7 mouse cellular contexts compared by ENCODE assay signal in the genomic region with DNA sequence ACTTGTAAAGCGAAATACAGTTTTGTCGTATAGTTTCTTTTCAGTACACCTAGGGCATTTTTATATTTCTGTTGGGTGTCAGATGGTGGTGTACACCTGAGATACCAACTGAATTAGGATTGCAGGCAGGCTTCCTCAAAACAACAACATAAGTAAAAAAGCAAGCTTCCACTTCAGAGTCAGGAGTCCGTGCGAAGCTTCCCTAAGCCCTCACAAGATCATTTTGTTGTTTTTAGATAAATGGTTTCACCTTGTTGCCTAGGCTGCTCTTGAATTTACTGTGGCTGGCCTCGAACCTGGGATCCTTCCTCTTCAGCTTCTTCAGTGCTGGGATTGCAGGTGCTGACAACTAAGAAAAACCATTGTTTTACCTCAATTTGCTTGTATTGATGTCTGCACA. TPM values are rescaled to one million over a fixed set of nuclear protein-coding genes. Genes with fewer than 3 reads are reported as not detected.
DNase-seq lines count a peak whose midpoint lies in the region; ATAC-seq and TF ChIP-seq lines count a peak whose summit lies in the region.

No protein-coding gene starts in this region.

- H3K4me2 ChIP-seq in embryonic facial prominence, embryonic 15.5 days (replicated peaks) = peak overlapping the region; percentile 53
- peak overlapping the region; percentile 83 for H3K4me2 ChIP-seq in limb, embryonic 12.5 days
- peak overlapping the region; percentile 68 for H3K4me2 ChIP-seq in stomach, postnatal 0 days (replicated peaks; ENCODE audit: low read depth)

- no peaks in the 10 kb centered on the region for H3K36me3 ChIP-seq in embryonic facial prominence, embryonic 15.5 days
- H3K36me3 ChIP-seq in limb, embryonic 12.5 days = peaks cover 21% of the 10 kb centered on the region
- H3K36me3 ChIP-seq in stomach, postnatal 0 days (ENCODE audit: control insufficient read depth, insufficient read depth, low read length) = no peaks in the 10 kb centered on the region

- peak; percentile 16 to 35 for DNase-seq in spleen, postnatal 10 days (ENCODE audit: low spot score in 2 of 2)
- no peak for DNase-seq in spleen, postnatal 36 days (ENCODE audit: low spot score in 2 of 2)
- no peak for DNase-seq in stomach, postnatal 0 days (ENCODE audit: low spot score)
- DNase-seq in right cerebral cortex, adult 18-20 months = no peak

- no peak for TF ChIP-seq EP300 in stomach, postnatal 0 days (optimal IDR thresholded peaks at IDR 0.05)

- H3K4me3 ChIP-seq in embryonic facial prominence, embryonic 15.5 days (replicated peaks) = peak overlapping the region; percentile 98
- H3K4me3 ChIP-seq in limb, embryonic 12.5 days (replicated peaks) = peak overlapping the region; percentile 98
- H3K4me3 ChIP-seq in stomach, postnatal 0 days (ENCODE audit: low read depth, low read length) = peak overlapping the region; percentile 99

- no peaks in the 10 kb centered on the region for H3K27me3 ChIP-seq in embryonic facial prominence, embryonic 15.5 days
- no peaks in the 10 kb centered on the region for H3K27me3 ChIP-seq in limb, embryonic 12.5 days
- H3K27me3 ChIP-seq in stomach, postnatal 0 days (ENCODE audit: control insufficient read depth, insufficient read depth, low read length) = no peaks in the 10 kb centered on the region

- TF ChIP-seq CTCF in stomach, postnatal 0 days (IDR thresholded peaks at IDR 0.05; ENCODE audit: low read depth) = no peak

- no peak overlapping the region for H3K27ac ChIP-seq in embryonic facial prominence, embryonic 15.5 days (replicated peaks)
- no peak overlapping the region; the same call in 1 of the 2 replicates for H3K27ac ChIP-seq in limb, embryonic 12.5 days
- peak overlapping the region; percentile 99; the same call in 1 of the 2 replicates for H3K27ac ChIP-seq in stomach, postnatal 0 days (replicated peaks)

- no peaks in the 10 kb centered on the region for H3K9me3 ChIP-seq in embryonic facial prominence, embryonic 15.5 days (replicated peaks)
- no peaks in the 10 kb centered on the region for H3K9me3 ChIP-seq in limb, embryonic 12.5 days
- H3K9me3 ChIP-seq in stomach, postnatal 0 days (ENCODE audit: control insufficient read depth, low read length) = no peaks in the 10 kb centered on the region

- H3K4me1 ChIP-seq in embryonic facial prominence, embryonic 15.5 days = peaks cover 26% of the 10 kb centered on the region
- peaks cover 21% of the 10 kb centered on the region for H3K4me1 ChIP-seq in limb, embryonic 12.5 days (replicated peaks)
- no peaks in the 10 kb centered on the region; the same call in 1 of the 2 replicates for H3K4me1 ChIP-seq in stomach, postnatal 0 days (replicated peaks; ENCODE audit: control insufficient read depth, insufficient read depth)

- 27% methylated on average over 5 of the region's 5 CpGs for WGBS in embryonic facial prominence, embryonic 15.5 days
- 43% methylated on average over 5 of the region's 5 CpGs for WGBS in limb, embryonic 12.5 days
- WGBS in stomach, postnatal 0 days = 13% methylated on average over 5 of the region's 5 CpGs

- no peak for ATAC-seq in embryonic facial prominence, embryonic 15.5 days (ENCODE audit: insufficient number of reproducible peaks, low FRiP score, low TSS enrichment, low read depth)
- ATAC-seq in limb, embryonic 12.5 days (ENCODE audit: insufficient number of reproducible peaks, insufficient read depth, low FRiP score, low TSS enrichment, low read depth) = no peak
- no peak for ATAC-seq in stomach, postnatal 0 days (ENCODE audit: low FRiP score, low TSS enrichment)
- no peak for ATAC-seq in erythroid progenitor cell, adult 5-6 weeks (replicated peaks; ENCODE audit: low FRiP score, poor library complexity, severe bottlenecking)

- H3K9ac ChIP-seq in embryonic facial prominence, embryonic 15.5 days = peak overlapping the region; percentile 100
- peak overlapping the region; percentile 99 for H3K9ac ChIP-seq in limb, embryonic 12.5 days (replicated peaks)
- H3K9ac ChIP-seq in stomach, postnatal 0 days (ENCODE audit: low read length) = peak overlapping the region; percentile 99

RNA-seq across cellular contexts. Expression of gene Setd2, which starts 1.2 kb away (rescaled TPM):
- polyA plus RNA-seq in embryonic facial prominence, embryonic 15.5 days (2015; fragmentation: Nextera tagmentation; extraction: Ambion mirVana) = 33.7 and 34.3 TPM in 2 replicates
- 46.4 and 51.2 TPM in 2 replicates for polyA plus RNA-seq in limb, embryonic 12.5 days (2016; fragmentation: Nextera tagmentation; extraction: Ambion mirVana)
- 13.1 and 14.0 TPM in 2 replicates for polyA plus RNA-seq in stomach, postnatal 0 days (2015; fragmentation: Nextera tagmentation; extraction: Ambion mirVana)
- total RNA-seq in erythroid progenitor cell, adult 5-6 weeks (2015; ENCODE audit: low replicate concordance) = 157 and 174 TPM in 2 replicates
- 279 and 283 TPM in 2 replicates for total RNA-seq in erythroid progenitor cell, adult 5-6 weeks (2017; ENCODE audit: low replicate concordance)

RNA-seq across cellular contexts. Expression of gene Kif9, which starts 56.9 kb away (rescaled TPM):
- polyA plus RNA-seq in embryonic facial prominence, embryonic 15.5 days (2015; fragmentation: Nextera tagmentation; extraction: Ambion mirVana) = 4.0 and 7.4 TPM in 2 replicates
- polyA plus RNA-seq in limb, embryonic 12.5 days (2016; fragmentation: Nextera tagmentation; extraction: Ambion mirVana) = 1.6 TPM in 2 replicates
- 1.3 and 1.4 TPM in 2 replicates for polyA plus RNA-seq in stomach, postnatal 0 days (2015; fragmentation: Nextera tagmentation; extraction: Ambion mirVana)
- 0.72 TPM in 1 of 2 replicates, not detected in the other for total RNA-seq in erythroid progenitor cell, adult 5-6 weeks (2015; ENCODE audit: low replicate concordance)
- not detected in 2 replicates for total RNA-seq in erythroid progenitor cell, adult 5-6 weeks (2017; ENCODE audit: low replicate concordance)

RNA-seq across cellular contexts. Expression of gene Klhl18, which starts 57.2 kb away (rescaled TPM):
- polyA plus RNA-seq in embryonic facial prominence, embryonic 15.5 days (2015; fragmentation: Nextera tagmentation; extraction: Ambion mirVana) = 11.1 and 12.8 TPM in 2 replicates
- 7.8 and 9.6 TPM in 2 replicates for polyA plus RNA-seq in limb, embryonic 12.5 days (2016; fragmentation: Nextera tagmentation; extraction: Ambion mirVana)
- 5.7 and 5.8 TPM in 2 replicates for polyA plus RNA-seq in stomach, postnatal 0 days (2015; fragmentation: Nextera tagmentation; extraction: Ambion mirVana)
- total RNA-seq in erythroid progenitor cell, adult 5-6 weeks (2015; ENCODE audit: low replicate concordance) = 2.5 and 5.9 TPM in 2 replicates
- 0.68 and 2.6 TPM in 2 replicates for total RNA-seq in erythroid progenitor cell, adult 5-6 weeks (2017; ENCODE audit: low replicate concordance)

Comparison
In these comparisons a context has a peak if more than half of its experiments do, and no peak if none do; other contexts are left out.
1. DNase-seq: peak in spleen, postnatal 10 days (2 of 2); none in spleen, postnatal 36 days (0 of 2), stomach, postnatal 0 days (single experiment) and right cerebral cortex, adult 18-20 months (single experiment).
2. Peak in every context shown above with its lines, with median percentiles within 50 percentile points of each other: H3K4me2 ChIP-seq, H3K4me3 ChIP-seq and H3K9ac ChIP-seq.